In the genomic region with DNA sequence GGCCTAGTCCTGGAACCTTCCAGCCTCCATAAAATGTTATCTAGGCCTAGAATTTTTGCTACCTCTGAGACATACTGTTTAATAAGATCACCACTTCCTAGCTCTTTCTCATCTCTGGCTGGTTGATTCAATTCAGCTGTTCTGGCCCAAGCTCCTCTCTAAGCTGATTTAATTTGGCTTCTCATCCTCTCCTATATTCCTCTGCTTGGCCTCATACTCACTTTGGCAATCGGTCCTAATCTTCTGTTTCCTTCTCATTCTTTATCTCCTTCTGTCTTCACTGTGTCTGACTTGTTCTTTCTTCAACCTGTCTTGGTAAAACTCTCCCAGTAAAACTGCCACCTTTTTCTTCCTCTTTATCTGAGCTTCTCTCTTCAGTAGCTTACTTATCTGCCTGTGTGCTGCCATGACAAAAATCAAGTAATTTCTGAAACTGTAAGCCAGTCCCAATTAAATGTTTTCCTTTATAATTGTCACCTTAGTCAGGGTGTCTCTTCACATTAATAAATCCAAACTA, we compare ENCODE assay signal across 16 mouse cellular contexts.
"Had no signal": no experiment of that assay in that cellular context is flagged by ENCODE, and none has a peak within 500 bp of the region (broad histone marks: within the 10 kb centered on the region; RNA-seq: fewer than 3 reads in every experiment).

No protein-coding gene starts in this region.

- H3K9ac ChIP-seq: neural tube, embryonic 13.5 days; neural tube, embryonic 15.5 days; stomach, embryonic 15.5 days had no signal

- H3K27ac ChIP-seq: neural tube, embryonic 13.5 days; neural tube, embryonic 15.5 days; stomach, embryonic 15.5 days; stomach, postnatal 0 days had no signal

- DNase-seq: retina, postnatal 1 day; right cerebral cortex, adult 18-20 months; right cerebral cortex, postnatal 14 days; right cerebral cortex, postnatal 25 days; right cerebral cortex, postnatal 4 days; spleen, adult 18-20 months; thymus, adult 18-20 months; thymus, adult 2 months; thymus, postnatal 14 days; thymus, postnatal 25 days; thymus, postnatal 36 days; thymus, postnatal 4 days had no signal

- H3K36me3 ChIP-seq: neural tube, embryonic 13.5 days; neural tube, embryonic 15.5 days; stomach, embryonic 15.5 days had no signal

- H3K9me3 ChIP-seq: neural tube, embryonic 13.5 days; neural tube, embryonic 15.5 days; stomach, embryonic 15.5 days had no signal

- H3K4me3 ChIP-seq: neural tube, embryonic 13.5 days; neural tube, embryonic 15.5 days; stomach, embryonic 15.5 days had no signal

- H3K4me1 ChIP-seq: neural tube, embryonic 13.5 days; neural tube, embryonic 15.5 days; stomach, embryonic 15.5 days had no signal

- H3K27me3 ChIP-seq: neural tube, embryonic 13.5 days; neural tube, embryonic 15.5 days; stomach, embryonic 15.5 days had no signal
